Mouse (Mus musculus) cortical plate, adult 2 months (tissue): ENCODE measurements around the gene Fth1.

Experiments
- CTCF ChIP-seq: fragments of 200-500 bp; IDR thresholded peaks from 2 replicates; pipeline ENCODE4 v1.5.1; 2011; ENCODE audit warnings: mild to moderate bottlenecking, control low read depth, low read length; ENCODE audit not compliant: insufficient read depth; ENCODE audit errors: extremely low read depth
- POLR2A ChIP-seq: fragments of 200-500 bp; IDR thresholded peaks from 2 replicates; pipeline ENCODE4 v1.6.1; 2011; ENCODE audit warnings: mild to moderate bottlenecking, low read length, control low read depth; ENCODE audit not compliant: insufficient read depth; ENCODE audit errors: extremely low read depth

GRCm38 (mm10) chr19:10021981-10022380 is 41.6 kb downstream of the Fth1 start:
- no peak for TF ChIP-seq POLR2A
- TF ChIP-seq CTCF: no peak
